Mouse (Mus musculus): ENCODE results near the gene March10.

DNA sequence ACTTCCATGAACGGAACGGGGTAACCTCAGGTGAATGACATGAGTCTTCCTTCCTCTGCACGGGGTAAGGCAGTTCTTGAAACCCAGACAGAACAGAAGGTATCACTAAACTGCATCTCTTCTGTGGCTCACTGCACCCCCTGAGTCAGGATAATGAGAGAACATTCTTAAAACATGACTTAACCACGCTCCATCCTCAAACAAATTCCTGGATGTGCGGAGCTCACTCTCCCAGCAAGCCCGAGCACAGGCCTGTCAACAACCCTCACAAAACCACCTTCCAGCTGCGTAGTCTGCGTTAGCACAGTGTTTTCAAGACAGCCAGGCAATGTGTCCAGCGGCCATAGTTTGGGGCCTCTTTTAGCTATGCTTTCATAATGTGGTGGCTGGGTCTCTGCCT lies 10.7 kb upstream of the March10 start:
- TF ChIP-seq CTCF (IDR thresholded peaks at IDR 0.05; ENCODE audit: insufficient read depth, low read depth, low read length) (no peak), POLR2A (IDR thresholded peaks at IDR 0.05; ENCODE audit: insufficient read depth, low read depth, low read length) (no peak)

Data from olfactory bulb, adult 2 months (tissue).